Mouse (Mus musculus) liver, embryonic 16.5 days (tissue): ENCODE results near the gene Aspg. TPM values are rescaled to one million over a fixed set of nuclear protein-coding genes. Genes with fewer than 3 reads are reported as not detected.

Experiments
- ATAC-seq: fragments of 200-750 bp; cut with Nextera tagmentation; 2 replicates; pipeline ENCODE4 v1.8.0; 2017; ENCODE audit warnings: low read depth, mild to moderate bottlenecking, moderate number of reproducible peaks, moderate library complexity
- H3K27ac ChIP-seq: fragments of 300-500 bp; sonication (generic); 2 replicates; pipeline ENCODE4 v1.5.1; 2014; ENCODE audit warnings: mild to moderate bottlenecking, low read length
- H3K27me3 ChIP-seq: fragments of 300-500 bp; sonication (generic); 2 replicates; pipeline ENCODE4 v1.6.1; 2014; ENCODE audit warnings: low read depth, low read length, mixed read lengths; ENCODE audit not compliant: control insufficient read depth, insufficient read depth
- H3K36me3 ChIP-seq: fragments of 300-500 bp; sonication (generic); 2 replicates; pipeline ENCODE4 v1.6.1; 2014; ENCODE audit warnings: mild to moderate bottlenecking; ENCODE audit not compliant: control insufficient read depth, insufficient read depth
- H3K4me1 ChIP-seq: fragments of 300-500 bp; sonication (generic); 2 replicates; pipeline ENCODE4 v1.6.1; 2014; ENCODE audit warnings: low read depth, low read length, mixed read lengths; ENCODE audit not compliant: control insufficient read depth
- H3K4me2 ChIP-seq: fragments of 300-500 bp; sonication (generic); 2 replicates; pipeline ENCODE4 v1.6.1; 2014; ENCODE audit warnings: low read depth, low read length, mixed read lengths
- H3K4me3 ChIP-seq: fragments of 300-500 bp; sonication (generic); 2 replicates; pipeline ENCODE4 v1.5.1; 2014; ENCODE audit warnings: low read depth, mild to moderate bottlenecking, low read length
- H3K9ac ChIP-seq: fragments of 300-500 bp; sonication (generic); 2 replicates; pipeline ENCODE4 v1.6.1; 2014; ENCODE audit warnings: low read depth, low read length
- H3K9me3 ChIP-seq: fragments of 300-500 bp; sonication (generic); replicated peaks from 2 replicates; pipeline ENCODE4 v1.6.1; 2016; ENCODE audit warnings: low read length; ENCODE audit not compliant: control insufficient read depth
- WGBS: fragments of 180-500 bp; shearing (Covaris S2); extraction: QIAGEN DNeasy Blood & Tissue Kit; methylation state at CpG from one replicate; pipeline ENCODE4 v1.1.7; 2014; ENCODE audit not compliant: insufficient replicate concordance; 5-methylcytosine and 5-hydroxymethylcytosine counted together
- microRNA counts: library from miRNA; unstranded; fragments of <30 nt; microRNA quantifications from one replicate; lab custom pipeline; 2016
- microRNA-seq: library from miRNA; unstranded; fragments of <30 nt; microRNA quantifications from one replicate; pipeline ENCODE4, GENCODE M21; 2016
- polyA plus RNA-seq: library from polyadenylated mRNA; unstranded; fragments of >200 nt; fragmentation: Nextera tagmentation; extraction: Ambion mirVana; gene quantifications from 2 replicates; pipeline ENCODE4 v1.2.1, GENCODE M21; 2015

Aspg gene
- polyA plus RNA-seq, 1 experiment from 2014 or later = 0.30 TPM

DNA sequence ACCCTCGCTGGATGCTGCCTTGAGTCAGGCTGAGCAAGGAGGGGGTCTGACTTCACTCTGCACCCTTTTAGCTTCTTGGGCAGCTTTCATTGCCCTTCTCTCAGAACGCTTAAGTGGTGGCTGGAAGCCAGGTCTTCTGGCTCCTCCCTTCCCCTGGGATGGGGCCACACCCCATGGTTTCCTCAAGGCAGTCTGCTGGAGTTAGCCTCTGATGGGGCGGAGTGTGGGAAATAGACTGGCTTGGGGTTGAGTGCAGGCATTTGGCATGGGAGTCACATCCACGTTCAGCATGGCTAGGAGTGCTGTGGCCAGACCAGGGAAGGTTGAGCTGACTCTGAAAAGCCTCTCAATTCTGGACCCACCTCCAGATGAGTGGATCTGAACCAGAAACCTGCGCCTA is 62.8 kb downstream of the Aspg start:
- no peak overlapping the region for H3K9ac ChIP-seq
- H3K4me2 ChIP-seq = no peak overlapping the region
- WGBS = 59% methylated on average over 5 of the region's 5 CpGs
- H3K4me1 ChIP-seq = no peaks in the 10 kb centered on the region
- H3K36me3 ChIP-seq = no peaks in the 10 kb centered on the region
- ATAC-seq = no peak
- no peaks in the 10 kb centered on the region for H3K9me3 ChIP-seq
- H3K4me3 ChIP-seq = no peak overlapping the region
- no peak overlapping the region for H3K27ac ChIP-seq
- H3K27me3 ChIP-seq = no peaks in the 10 kb centered on the region

DNA sequence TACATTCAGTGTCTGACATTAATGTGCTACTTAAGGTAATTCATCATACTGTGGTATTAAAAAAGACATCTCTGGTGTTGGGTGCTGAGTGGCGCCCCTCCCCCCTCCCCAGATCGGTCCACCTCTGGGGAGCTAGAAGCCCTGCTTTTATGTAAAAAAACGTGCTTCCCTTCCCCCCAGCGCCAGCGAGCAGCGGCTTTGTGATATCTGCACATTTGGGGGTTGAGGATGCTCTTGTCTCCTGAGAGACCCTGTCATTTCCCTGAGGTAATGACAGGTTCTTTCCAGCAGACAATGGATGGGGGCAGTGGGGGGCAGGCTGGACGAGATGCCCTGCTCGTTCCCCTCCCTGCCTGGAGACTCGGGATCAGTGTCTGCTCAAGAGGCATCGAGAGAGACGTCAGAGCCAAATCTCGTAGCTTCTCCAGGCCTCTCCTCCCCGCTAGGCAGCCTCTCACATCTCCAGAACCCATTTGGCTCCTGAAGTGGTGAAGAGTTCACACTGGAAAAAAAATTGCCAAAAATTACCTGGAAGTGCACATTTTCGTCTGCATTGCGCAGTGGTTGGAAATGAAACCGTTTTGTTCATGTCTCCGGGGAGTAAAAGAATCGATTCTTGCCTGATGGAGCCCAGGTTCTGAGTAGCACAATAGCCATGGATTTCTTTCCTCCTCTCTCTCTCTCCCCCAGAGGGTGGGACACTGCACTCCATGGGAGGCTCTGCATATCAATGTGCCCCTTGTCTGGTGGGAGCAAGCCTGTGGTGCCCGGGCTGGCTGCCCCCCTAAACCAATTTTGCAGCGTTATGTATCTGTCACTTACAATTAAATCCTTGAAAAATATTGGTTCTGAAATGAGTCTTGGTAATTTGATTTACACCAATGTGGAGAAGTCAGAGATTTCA is 64.4 kb downstream of the Aspg start:
- WGBS = 56% methylated on average over 20 of the region's 20 CpGs
- Histone ChIP-seq H3K4me2 (no peak overlapping the region), H3K4me3 (no peak overlapping the region), H3K36me3 (no peaks in the 10 kb centered on the region), H3K9ac (no peak overlapping the region), H3K4me1 (no peaks in the 10 kb centered on the region), H3K27ac (no peak overlapping the region), H3K9me3 (no peaks in the 10 kb centered on the region), H3K27me3 (no peaks in the 10 kb centered on the region)
- ATAC-seq = no peak

GRCm38 (mm10) chr12:112171657-112172056 is 65.2 kb downstream of the Aspg start:
- Histone ChIP-seq H3K4me2 (no peak overlapping the region), H3K27ac (no peak overlapping the region), H3K4me1 (no peaks in the 10 kb centered on the region), H3K4me3 (no peak overlapping the region), H3K36me3 (no peaks in the 10 kb centered on the region), H3K9ac (no peak overlapping the region), H3K9me3 (no peaks in the 10 kb centered on the region), H3K27me3 (no peaks in the 10 kb centered on the region)
- WGBS = 82% methylated on average over 1 of the region's 1 CpGs
- no peak for ATAC-seq

- Histone ChIP-seq H3K4me3 (no peak overlapping the region), H3K27ac (no peak overlapping the region), H3K36me3 (no peaks in the 10 kb centered on the region), H3K4me2 (no peak overlapping the region), H3K27me3 (no peaks in the 10 kb centered on the region), H3K4me1 (no peaks in the 10 kb centered on the region), H3K9ac (no peak overlapping the region), H3K9me3 (no peaks in the 10 kb centered on the region)
- WGBS = 59% methylated on average over 8 of the region's 8 CpGs
- no peak for ATAC-seq
Observed at GRCm38 (mm10) chr12:112172214-112172613, 65.7 kb downstream of the Aspg start.

MicroRNA genes within 50 kb of the gene (microRNA counts, 519-probe panel; counts per million panel counts)
- microRNA mmu-miR-203 (lab: Ali Mortazavi, UCI) = 2,335 counts per million, percentile 51 among the panel's probes with 10 or more counts

Small RNA genes within 50 kb of the gene (microRNA-seq; reads per million reads assigned to microRNA genes)
- 690 reads per million, percentile 73 among the genes with 10 or more reads in this experiment for gene Mir203
- gene Mir3073a = not detected
- gene Mir3073b = not detected

Other genes with a start within 250 kb of the Aspg start
- gene Ppp1r13b, start 198.6 kb upstream of the Aspg start, polyA plus RNA-seq = 1.4 and 1.9 TPM in 2 replicates
- 457 and 494 TPM in 2 replicates for gene Atp5mpl, start 139.7 kb upstream of the Aspg start, polyA plus RNA-seq
- 0.07 and 0.14 TPM in 2 replicates for gene Tdrd9, start 135.1 kb upstream of the Aspg start, polyA plus RNA-seq
- gene Rd3l, start 125.4 kb upstream of the Aspg start, polyA plus RNA-seq = 0.09 TPM in 1 of 2 replicates, not detected in the other
- gene Kif26a, start 39.5 kb downstream of the Aspg start, polyA plus RNA-seq = 0.21 and 0.27 TPM in 2 replicates